Mouse (Mus musculus): ENCODE data around the gene Camsap2.

- no peak for TF ChIP-seq CTCF (IDR thresholded peaks at IDR 0.05; ENCODE audit: low read depth, low read length)
- TF ChIP-seq POLR2A (IDR thresholded peaks at IDR 0.05; ENCODE audit: extremely low read depth, insufficient read depth, low read length), result no peak
Observed at GRCm38 (mm10) chr1:136329426-136329825, 16.5 kb downstream of the Camsap2 start.

Data from liver, adult 2 months (tissue).